Mouse (Mus musculus) MEL (cell line): Measurements from ENCODE around the gene Exd2.

Source experiments
- CTCF ChIP-seq, 3 experiments: IDR thresholded peaks in 2 of 3; conservative IDR thresholded peaks in 1 of 3; 2 replicates each; pipeline ENCODE4 v1.5.1; 2011 to 2012; ENCODE audit warnings: low read length in 3 of 3, low read depth in 2 of 3, mild to moderate bottlenecking in 2 of 3, improper control_type of control experiment in 1 of 3, inconsistent platforms in 1 of 3, mixed read lengths in 1 of 3, moderate library complexity in 1 of 3; ENCODE audit not compliant: control insufficient read depth in 1 of 3, insufficient read depth in 1 of 3, poor library complexity in 1 of 3, severe bottlenecking in 1 of 3
- EP300 ChIP-seq, 2 experiments: IDR thresholded peaks; 2 replicates each; pipeline ENCODE4 v1.6.1; 2011; ENCODE audit warnings: improper control_type of control experiment in 2 of 2, low read length in 2 of 2, low read depth in 1 of 2, mild to moderate bottlenecking in 1 of 2
- ETS1 ChIP-seq: IDR thresholded peaks from 2 replicates; pipeline ENCODE4 v1.6.1; 2012; ENCODE audit warnings: low read depth, mild to moderate bottlenecking, inconsistent platforms, low read length, improper control_type of control experiment, moderate library complexity
- GATA1 ChIP-seq: IDR thresholded peaks from 2 replicates; pipeline ENCODE4 v1.6.1; 2011; ENCODE audit warnings: low read depth, low read length, improper control_type of control experiment
- JUND ChIP-seq: IDR thresholded peaks from 2 replicates; pipeline ENCODE4 v1.6.1; 2011; ENCODE audit warnings: low read depth, mild to moderate bottlenecking, improper control_type of control experiment, low read length
- MAFK ChIP-seq: IDR thresholded peaks from 2 replicates; pipeline ENCODE4 v1.6.1; 2011; ENCODE audit warnings: low read depth, mild to moderate bottlenecking, low read length, improper control_type of control experiment, borderline replicate concordance
- MAX ChIP-seq: IDR thresholded peaks from 2 replicates; pipeline ENCODE4 v1.6.1; 2011; ENCODE audit warnings: low read length, improper control_type of control experiment
- NELFE ChIP-seq: IDR thresholded peaks from 2 replicates; pipeline ENCODE4 v1.6.1; 2011; ENCODE audit warnings: low read depth, low read length, improper control_type of control experiment
- TCF12 ChIP-seq: IDR thresholded peaks from 2 replicates; pipeline ENCODE4 v1.6.1; 2014; ENCODE audit warnings: low read depth, mild to moderate bottlenecking, inconsistent platforms, low read length, improper control_type of control experiment, moderate library complexity
- ZMIZ1 ChIP-seq: IDR thresholded peaks from 2 replicates; pipeline ENCODE4 v1.6.1; 2012; ENCODE audit warnings: low read depth, mild to moderate bottlenecking, inconsistent platforms, low read length, improper control_type of control experiment, moderate library complexity

DNA sequence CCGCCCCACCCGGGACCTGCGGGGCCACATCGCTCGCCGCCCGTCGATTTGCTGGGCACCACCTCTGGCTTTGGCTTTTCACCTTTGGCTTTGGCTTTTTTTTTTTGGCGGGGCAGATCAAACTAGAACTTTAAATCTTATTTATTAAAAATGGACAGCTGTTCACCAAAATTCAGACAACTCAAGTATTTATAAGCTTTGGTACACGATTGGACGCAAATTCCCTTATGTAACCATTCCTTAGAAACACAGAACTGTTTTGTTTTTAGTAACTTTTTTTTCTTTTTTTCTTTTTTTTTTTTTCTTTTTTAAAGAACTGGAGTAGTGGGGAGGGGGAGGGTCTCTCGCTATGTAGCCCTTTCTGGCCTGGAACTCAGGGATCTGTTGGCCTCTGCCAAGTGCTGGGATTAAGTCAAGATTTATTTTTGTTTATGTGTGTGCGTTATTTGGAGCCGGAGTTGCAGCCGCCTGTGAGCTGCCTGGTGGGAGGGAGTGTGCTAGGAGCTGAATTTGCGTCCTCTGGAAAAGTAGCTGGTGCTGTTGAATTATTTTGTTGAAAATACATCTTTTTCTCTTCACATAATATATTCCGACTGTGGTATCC is 873 bp downstream of the Exd2 start:
- no peak for TF ChIP-seq JUND
- no peak for TF ChIP-seq EP300 (IDR thresholded peaks at IDR 0.05; ENCODE audit: low read depth in 1 of 2, low read length in 2 of 2)
- TF ChIP-seq GATA1: no peak
- no peak for TF ChIP-seq MAFK
- no peak for TF ChIP-seq ZMIZ1
- TF ChIP-seq CTCF (IDR thresholded peaks at IDR 0.05 in 2 of 3, conservative IDR thresholded peaks at IDR 0.05 in 1 of 3; ENCODE audit: control insufficient read depth in 1 of 3, insufficient read depth in 1 of 3, low read depth in 2 of 3, low read length in 3 of 3, poor library complexity in 1 of 3, severe bottlenecking in 1 of 3): no peak
- no peak for TF ChIP-seq MAX
- no peak for TF ChIP-seq TCF12
- no peak for TF ChIP-seq ETS1
- TF ChIP-seq NELFE: peak; percentile 48; the same call in 1 of the 2 replicates
